ENCODE assay signal across 8 mouse cellular contexts in genomic region chr16:94327781-94328711, GRCm38 (mm10). TPM values are rescaled to one million over a fixed set of nuclear protein-coding genes. Genes with fewer than 3 reads are reported as not detected.
DNase-seq lines count a peak whose midpoint lies in the region; ATAC-seq and TF ChIP-seq lines count a peak whose summit lies in the region.

Gene Ripply3, plus strand, starts transcription at chr16:94328420.

- peaks cover 10% of the 10 kb centered on the region for H3K27me3 ChIP-seq in spleen, adult 2 months (ENCODE audit: control insufficient read depth, insufficient read depth, low read length)
- peaks cover 41% of the 10 kb centered on the region for H3K27me3 ChIP-seq in embryonic facial prominence, embryonic 12.5 days
- H3K27me3 ChIP-seq in heart, embryonic 12.5 days (replicated peaks), result peaks cover 7% of the 10 kb centered on the region; the same call in 1 of the 2 replicates
- H3K27me3 ChIP-seq in lung, postnatal 0 days (replicated peaks; ENCODE audit: insufficient read depth, low read length), result no peaks in the 10 kb centered on the region

- H3K9ac ChIP-seq in embryonic facial prominence, embryonic 12.5 days, result peak within 1 kb of the TSS; percentile 43; the same call in 1 of the 2 replicates
- peak within 1 kb of the TSS; percentile 76 for H3K9ac ChIP-seq in heart, embryonic 12.5 days
- peak within 1 kb of the TSS; percentile 62 for H3K9ac ChIP-seq in lung, postnatal 0 days (replicated peaks; ENCODE audit: low read depth)

- WGBS in spleen, adult 2 months, result 3% methylated on average over 63 of the region's 63 CpGs
- WGBS in embryonic facial prominence, embryonic 12.5 days, result under 1% methylated on average over 63 of the region's 63 CpGs
- 1% methylated on average over 63 of the region's 63 CpGs for WGBS in heart, embryonic 12.5 days
- 2% methylated on average over 53 of the region's 63 CpGs for WGBS in lung, postnatal 0 days
- WGBS in olfactory bulb, adult 2 months, result 4% methylated on average over 63 of the region's 63 CpGs

- peaks cover 4% of the 10 kb centered on the region; the same call in 1 of the 2 replicates for H3K4me1 ChIP-seq in spleen, adult 2 months (ENCODE audit: control insufficient read depth, insufficient read depth, insufficient read length)
- peaks cover 20% of the 10 kb centered on the region; the same call in 1 of the 2 replicates for H3K4me1 ChIP-seq in embryonic facial prominence, embryonic 12.5 days
- H3K4me1 ChIP-seq in heart, embryonic 12.5 days (replicated peaks), result peaks cover 3% of the 10 kb centered on the region; the same call in 1 of the 2 replicates
- H3K4me1 ChIP-seq in lung, postnatal 0 days (ENCODE audit: insufficient read depth, low read depth, low read length), result no peaks in the 10 kb centered on the region
- peaks cover 16% of the 10 kb centered on the region for H3K4me1 ChIP-seq in olfactory bulb, adult 2 months (ENCODE audit: control insufficient read depth, insufficient read depth, low read length)

- H3K4me3 ChIP-seq in spleen, adult 2 months (ENCODE audit: extremely low read depth, insufficient read depth, insufficient read length), result peak within 1 kb of the TSS; percentile 49
- H3K4me3 ChIP-seq in embryonic facial prominence, embryonic 12.5 days, result peak within 1 kb of the TSS; percentile 44
- peak within 1 kb of the TSS; percentile 54 for H3K4me3 ChIP-seq in heart, embryonic 12.5 days
- peak within 1 kb of the TSS; percentile 61 for H3K4me3 ChIP-seq in lung, postnatal 0 days (ENCODE audit: low read depth, low read length)
- peak within 1 kb of the TSS; percentile 32 for H3K4me3 ChIP-seq in olfactory bulb, adult 2 months (ENCODE audit: insufficient read depth, low read depth, low read length)

- no peak for TF ChIP-seq CTCF in spleen, adult 2 months (IDR thresholded peaks at IDR 0.05; ENCODE audit: extremely low read depth, insufficient read depth, insufficient read length, insufficient replicate concordance)
- no peak for TF ChIP-seq CTCF in lung, postnatal 0 days (IDR thresholded peaks at IDR 0.05)
- TF ChIP-seq CTCF in olfactory bulb, adult 2 months (IDR thresholded peaks at IDR 0.05; ENCODE audit: insufficient read depth, low read depth, low read length), result no peak

- peak within 1 kb of the TSS; percentile 78 for H3K4me2 ChIP-seq in embryonic facial prominence, embryonic 12.5 days (replicated peaks)
- H3K4me2 ChIP-seq in heart, embryonic 12.5 days, result peak within 1 kb of the TSS; percentile 77
- peak within 1 kb of the TSS; percentile 90 for H3K4me2 ChIP-seq in lung, postnatal 0 days (replicated peaks; ENCODE audit: low read depth, low read length)

- H3K9me3 ChIP-seq in embryonic facial prominence, embryonic 12.5 days, result no peaks in the 10 kb centered on the region; the same call in 1 of the 2 replicates
- no peaks in the 10 kb centered on the region for H3K9me3 ChIP-seq in heart, embryonic 12.5 days (replicated peaks)
- H3K9me3 ChIP-seq in lung, postnatal 0 days (ENCODE audit: low read length), result no peaks in the 10 kb centered on the region

- H3K36me3 ChIP-seq in spleen, adult 2 months (ENCODE audit: control insufficient read depth, insufficient read depth, low read length), result no peaks in the 10 kb centered on the region
- H3K36me3 ChIP-seq in embryonic facial prominence, embryonic 12.5 days, result no peaks in the 10 kb centered on the region
- no peaks in the 10 kb centered on the region for H3K36me3 ChIP-seq in heart, embryonic 12.5 days
- no peaks in the 10 kb centered on the region for H3K36me3 ChIP-seq in lung, postnatal 0 days (ENCODE audit: insufficient read depth, low read length)

- ATAC-seq in embryonic facial prominence, embryonic 12.5 days (ENCODE audit: insufficient number of reproducible peaks, insufficient read depth, low FRiP score, low TSS enrichment), result no peak
- ATAC-seq in heart, embryonic 12.5 days (ENCODE audit: insufficient number of reproducible peaks, low FRiP score), result peak; percentile 76
- ATAC-seq in lung, postnatal 0 days, result peak; percentile 91

- no peak for TF ChIP-seq EP300 in lung, postnatal 0 days (IDR thresholded peaks at IDR 0.05)

- TF ChIP-seq POLR2A in spleen, adult 2 months (IDR thresholded peaks at IDR 0.05; ENCODE audit: low read depth, low read length), result no peak
- no peak for TF ChIP-seq POLR2A in olfactory bulb, adult 2 months (IDR thresholded peaks at IDR 0.05; ENCODE audit: insufficient read depth, low read depth, low read length)

- H3K27ac ChIP-seq in spleen, adult 2 months (ENCODE audit: insufficient read depth, low read length), result no peak within 1 kb of the TSS; the same call in 1 of the 2 replicates
- no peak within 1 kb of the TSS for H3K27ac ChIP-seq in embryonic facial prominence, embryonic 12.5 days
- no peak within 1 kb of the TSS for H3K27ac ChIP-seq in heart, embryonic 12.5 days (ENCODE audit: poor library complexity, severe bottlenecking)
- peak within 1 kb of the TSS; percentile 85 for H3K27ac ChIP-seq in lung, postnatal 0 days (ENCODE audit: low read length)
- no peak within 1 kb of the TSS for H3K27ac ChIP-seq in olfactory bulb, adult 2 months (ENCODE audit: insufficient read depth, low read depth, low read length)

- no peak for DNase-seq in spleen, adult 2 months (ENCODE audit: low read depth in 1 of 2, low spot score in 2 of 2)
- DNase-seq in spleen, adult 12 weeks (ENCODE audit: low spot score), result no peak
- peak; percentile 71 for DNase-seq in kidney, adult 9 months
- DNase-seq in lung, postnatal 0 days (ENCODE audit: low spot score), result peak; percentile 85
- no peak for DNase-seq in right cerebral cortex, adult 18-20 months

RNA-seq across cellular contexts. Expression of gene Ripply3, which starts in this region (rescaled TPM):
- polyA plus RNA-seq in spleen, adult 2 months (2012; rRNA removed), result 0.71 and 0.89 TPM in 2 replicates
- 3.8 and 4.5 TPM in 2 replicates for polyA plus RNA-seq in embryonic facial prominence, embryonic 12.5 days (2016; fragmentation: Nextera tagmentation; extraction: Ambion mirVana)
- polyA plus RNA-seq in heart, embryonic 12.5 days (2016; fragmentation: Nextera tagmentation; extraction: Ambion mirVana), result 4.2 and 4.3 TPM in 2 replicates
- polyA plus RNA-seq in lung, postnatal 0 days (2015; fragmentation: Nextera tagmentation; extraction: Ambion mirVana), result 73.9 and 89.3 TPM in 2 replicates
- not detected in 2 replicates for polyA plus RNA-seq in olfactory bulb, adult 2 months (2012; ENCODE audit: insufficient read depth, insufficient read length, low replicate concordance, missing spikeins)

Comparison
In these comparisons a context has a peak if more than half of its experiments do, and no peak if none do; other contexts are left out.
1. RNA of gene Ripply3 (polyA plus RNA-seq): 73.9 to 89.3 TPM in lung, postnatal 0 days; 4.2 to 4.3 TPM in heart, embryonic 12.5 days, 3.8 to 4.5 TPM in embryonic facial prominence, embryonic 12.5 days, 0.71 to 0.89 TPM in spleen, adult 2 months and not detected in olfactory bulb, adult 2 months; every median in the first group is over 10 times any median in the second.
2. DNase-seq: peak in kidney, adult 9 months (single experiment) and lung, postnatal 0 days (single experiment); none in spleen, adult 2 months (0 of 2), spleen, adult 12 weeks (single experiment) and right cerebral cortex, adult 18-20 months (single experiment).
3. Peak in every context shown above with its lines, with median percentiles within 50 percentile points of each other: H3K4me3 ChIP-seq, H3K4me2 ChIP-seq and H3K9ac ChIP-seq.